Mouse (Mus musculus): Measurements from ENCODE around the gene Samd4. TPM values are rescaled to one million over a fixed set of nuclear protein-coding genes. Genes with fewer than 3 reads are reported as not detected.

Samd4 gene
- total and polyA plus RNA-seq, 2 experiments from 2014 or later: 3.5 to 15.2 TPM

- Histone ChIP-seq H3K36me3 (ENCODE audit: insufficient read depth) (no peaks in the 10 kb centered on the region), H3K4me3 (ENCODE audit: low read depth, low read length) (no peak overlapping the region), H3K27ac (ENCODE audit: low read depth, low read length) (no peak overlapping the region), H3K27me3 (ENCODE audit: insufficient read depth, low read length) (no peaks in the 10 kb centered on the region), H3K4me1 (ENCODE audit: insufficient read depth) (no peaks in the 10 kb centered on the region), H3K9ac (no peak overlapping the region), H3K4me2 (ENCODE audit: low read depth) (no peak overlapping the region), H3K9me3 (ENCODE audit: low read length) (no peaks in the 10 kb centered on the region)
- no peak for TF ChIP-seq CTCF (IDR thresholded peaks at IDR 0.05; ENCODE audit: low read depth)
- 96% methylated on average over 5 of the region's 5 CpGs for WGBS
- no peak for DNase-seq
- no peak for ATAC-seq
Measured at GRCm38 (mm10) chr14:47144326-47144725, 261.7 kb downstream of the Samd4 start.

DNA sequence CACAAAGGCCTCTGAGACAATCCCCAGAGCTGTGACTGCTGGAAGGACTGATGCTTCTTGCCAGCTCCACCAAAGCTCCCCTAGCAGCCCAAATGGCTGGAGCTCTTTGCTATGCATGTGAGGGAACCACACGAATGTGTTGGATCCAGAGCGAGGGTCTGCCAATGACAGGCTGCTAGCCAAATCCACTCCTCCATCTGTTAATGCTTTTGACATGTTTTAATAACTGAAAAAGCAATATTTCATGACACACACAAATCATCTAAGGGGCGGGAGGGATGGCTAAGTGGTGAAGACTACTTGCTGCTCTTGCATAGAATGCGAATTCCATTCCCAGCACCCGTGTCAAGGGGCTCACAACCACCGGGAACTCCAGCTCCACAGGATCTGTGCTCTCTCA, 268.7 kb downstream of the Samd4 start:
- Histone ChIP-seq H3K9me3 (ENCODE audit: low read length) (no peaks in the 10 kb centered on the region), H3K4me3 (ENCODE audit: low read depth, low read length) (no peak overlapping the region), H3K27ac (ENCODE audit: low read depth, low read length) (no peak overlapping the region), H3K36me3 (ENCODE audit: insufficient read depth) (no peaks in the 10 kb centered on the region), H3K9ac (no peak overlapping the region), H3K27me3 (ENCODE audit: insufficient read depth, low read length) (no peaks in the 10 kb centered on the region), H3K4me1 (ENCODE audit: insufficient read depth) (no peaks in the 10 kb centered on the region), H3K4me2 (ENCODE audit: low read depth) (no peak overlapping the region)
- DNase-seq (no peak), ATAC-seq (no peak)
- TF ChIP-seq CTCF (IDR thresholded peaks at IDR 0.05; ENCODE audit: low read depth): no peak
- 81% methylated on average over 6 of the region's 6 CpGs for WGBS

GRCm38 (mm10) chr14:47154303-47154702, 271.6 kb downstream of the Samd4 start:
- no peaks in the 10 kb centered on the region for H3K36me3 ChIP-seq (ENCODE audit: insufficient read depth)
- no peak for TF ChIP-seq CTCF (IDR thresholded peaks at IDR 0.05; ENCODE audit: low read depth)
- no peak overlapping the region for H3K4me2 ChIP-seq (ENCODE audit: low read depth)
- DNase-seq (no peak), ATAC-seq (no peak)
- no peak overlapping the region for H3K4me3 ChIP-seq (ENCODE audit: low read depth, low read length)
- H3K4me1 ChIP-seq (ENCODE audit: insufficient read depth): no peaks in the 10 kb centered on the region
- H3K27me3 ChIP-seq (ENCODE audit: insufficient read depth, low read length): no peaks in the 10 kb centered on the region
- H3K27ac ChIP-seq (ENCODE audit: low read depth, low read length): no peak overlapping the region
- WGBS: 92% methylated on average over 3 of the region's 3 CpGs
- H3K9me3 ChIP-seq (ENCODE audit: low read length): no peaks in the 10 kb centered on the region
- no peak overlapping the region for H3K9ac ChIP-seq

Small RNA genes lying within 50 kb of the gene (microRNA-seq; reads per million reads assigned to microRNA genes)
- 0.77 to 3.9 reads per million in 2 experiments for gene Mir378c

Other genes with a start within 250 kb of the Samd4 start
- gene Cdkn3, start 122.3 kb upstream of the Samd4 start, total RNA-seq (2014; rRNA removed): 1.2 and 2.1 TPM in 2 replicates
- gene Cdkn3, start 122.3 kb upstream of the Samd4 start, polyA plus RNA-seq (2015; fragmentation: Nextera tagmentation; extraction: Ambion mirVana): 7.1 and 7.4 TPM in 2 replicates
- 94.9 and 101 TPM in 2 replicates for gene Cnih1, start 94.4 kb upstream of the Samd4 start, total RNA-seq (2014; rRNA removed)
- 167 and 182 TPM in 2 replicates for gene Cnih1, start 94.4 kb upstream of the Samd4 start, polyA plus RNA-seq (2015; fragmentation: Nextera tagmentation; extraction: Ambion mirVana)
- 158 and 240 TPM in 2 replicates for gene Gmfb, start 60.6 kb upstream of the Samd4 start, total RNA-seq (2014; rRNA removed)
- gene Gmfb, start 60.6 kb upstream of the Samd4 start, polyA plus RNA-seq (2015; fragmentation: Nextera tagmentation; extraction: Ambion mirVana): 90.8 and 113 TPM in 2 replicates
- gene Cgrrf1, start 50.7 kb upstream of the Samd4 start, total RNA-seq (2014; rRNA removed): 10.5 and 15.6 TPM in 2 replicates
- 14.1 and 16.0 TPM in 2 replicates for gene Cgrrf1, start 50.7 kb upstream of the Samd4 start, polyA plus RNA-seq (2015; fragmentation: Nextera tagmentation; extraction: Ambion mirVana)

All from forebrain, postnatal 0 days (tissue).